Mouse (Mus musculus) CH12.LX (cell line): Measurements from ENCODE around the gene Timm22.

Experiments used
- CHD2 ChIP-seq: IDR thresholded peaks from 2 replicates; pipeline ENCODE4 v1.6.1; 2011; ENCODE audit warnings: low read length, improper control_type of control experiment
- CTCF ChIP-seq, 2 experiments: IDR thresholded peaks in 1 of 2; conservative IDR thresholded peaks in 1 of 2; 2 replicates each; pipeline ENCODE4 v1.5.1; 2011 to 2012; ENCODE audit warnings: low read depth in 2 of 2, low read length in 2 of 2, improper control_type of control experiment in 1 of 2, inconsistent platforms in 1 of 2, mild to moderate bottlenecking in 1 of 2, moderate library complexity in 1 of 2
- IRF4 ChIP-seq: IDR thresholded peaks from 2 replicates; pipeline ENCODE4 v1.6.1; 2014; ENCODE audit warnings: low read depth, mild to moderate bottlenecking, inconsistent platforms, low read length, improper control_type of control experiment
- JUND ChIP-seq: conservative IDR thresholded peaks from 2 replicates; pipeline ENCODE4 v1.6.1; 2011; ENCODE audit warnings: low read depth, low read length, improper control_type of control experiment
- MAFK ChIP-seq: IDR thresholded peaks from 2 replicates; pipeline ENCODE4 v1.6.1; 2011; ENCODE audit warnings: low read length, improper control_type of control experiment; ENCODE audit not compliant: insufficient replicate concordance
- NRF1 ChIP-seq: IDR thresholded peaks from 2 replicates; pipeline ENCODE4 v1.6.1; 2014; ENCODE audit warnings: low read depth, mild to moderate bottlenecking, inconsistent platforms, low read length, improper control_type of control experiment, moderate library complexity
- POLR2A ChIP-seq: IDR thresholded peaks from 2 replicates; pipeline ENCODE4 v1.6.1; 2011; ENCODE audit warnings: low read depth, mild to moderate bottlenecking, improper control_type of control experiment, low read length
- USF1 ChIP-seq: IDR thresholded peaks from 2 replicates; pipeline ENCODE4 v1.6.1; 2014; ENCODE audit warnings: low read depth, mild to moderate bottlenecking, inconsistent platforms, low read length, improper control_type of control experiment
- ZKSCAN1 ChIP-seq: IDR thresholded peaks from 2 replicates; pipeline ENCODE4 v1.6.1; 2012; ENCODE audit warnings: low read depth, inconsistent platforms, low read length, improper control_type of control experiment, borderline replicate concordance
- ZMIZ1 ChIP-seq: IDR thresholded peaks from 2 replicates; pipeline ENCODE4 v1.6.1; 2012; ENCODE audit warnings: low read depth, mild to moderate bottlenecking, inconsistent platforms, low read length, improper control_type of control experiment

- TF ChIP-seq IRF4 (no peak), POLR2A (no peak), MAFK (no peak), ZKSCAN1 (no peak), CHD2 (no peak), CTCF (conservative IDR thresholded peaks at IDR 0.05 in 1 of 2, IDR thresholded peaks at IDR 0.05 in 1 of 2; ENCODE audit: low read depth in 2 of 2, low read length in 2 of 2) (no peak), NRF1 (no peak), ZMIZ1 (no peak), USF1 (no peak), JUND (no peak)
Observed at GRCm38 (mm10) chr11:76429966-76430631, 23.3 kb downstream of the Timm22 start.
